Mouse (Mus musculus) megakaryocyte, adult 5-6 weeks (primary cell): ENCODE results near the gene Ccdc142. TPM values are rescaled to one million over a fixed set of nuclear protein-coding genes. Genes with fewer than 3 reads are reported as not detected.

Source experiments
- ATAC-seq: 2 replicates; pipeline ENCODE4 v1.8.0; 2016; ENCODE audit warnings: mild to moderate bottlenecking, inconsistent platforms; ENCODE audit not compliant: poor library complexity, severe bottlenecking
- total RNA-seq, 2 experiments: library from RNA; stranded (forward) in 1 of 2; stranded (reverse) in 1 of 2; fragments of 153-499, 151-499 nt in 1 of 2; fragments of 221-1000, 200-1000 nt in 1 of 2; gene quantifications; 2 replicates each; pipeline versions ENCODE4 v1.2.3 to v1.2.4; 2015 to 2017

Gene Ccdc142
- total RNA-seq, 2 experiments from 2014 or later = 0.22 to 2.2 TPM

GRCm38 (mm10) chr6:83136881-83137575 is 35.6 kb downstream of the Ccdc142 start:
- peak; percentile 26 for ATAC-seq

GRCm38 (mm10) chr6:83137576-83137950 is 36.2 kb downstream of the Ccdc142 start:
- peak; percentile 24; the same call in 1 of the 2 replicates for ATAC-seq

- no peak for ATAC-seq
Observed at GRCm38 (mm10) chr6:83138056-83138455, 36.7 kb downstream of the Ccdc142 start.

- no peak for ATAC-seq
Observed at GRCm38 (mm10) chr6:83140044-83140443, 38.6 kb downstream of the Ccdc142 start.

- no peak for ATAC-seq
Observed at GRCm38 (mm10) chr6:83141636-83142035, 40.2 kb downstream of the Ccdc142 start.

GRCm38 (mm10) chr6:83142211-83142731 is 40.9 kb downstream of the Ccdc142 start:
- peak; percentile 46; the same call in 1 of the 2 replicates for ATAC-seq

GRCm38 (mm10) chr6:83142886-83143285 is 41.5 kb downstream of the Ccdc142 start:
- ATAC-seq = no peak

GRCm38 (mm10) chr6:83145209-83145608 is 43.8 kb downstream of the Ccdc142 start:
- ATAC-seq = no peak

GRCm38 (mm10) chr6:83145805-83146204 is 44.4 kb downstream of the Ccdc142 start:
- ATAC-seq = no peak

- ATAC-seq = no peak
Observed at GRCm38 (mm10) chr6:83147280-83147679, 45.9 kb downstream of the Ccdc142 start.

- no peak for ATAC-seq
Observed at GRCm38 (mm10) chr6:83151721-83152120, 50.3 kb downstream of the Ccdc142 start.

GRCm38 (mm10) chr6:83153038-83153437 is 51.6 kb downstream of the Ccdc142 start:
- ATAC-seq = no peak

- no peak for ATAC-seq
Observed at GRCm38 (mm10) chr6:83153485-83153884, 52.1 kb downstream of the Ccdc142 start.

- ATAC-seq = no peak
Observed at GRCm38 (mm10) chr6:83155552-83156238, 54.3 kb downstream of the Ccdc142 start.

GRCm38 (mm10) chr6:83156259-83156684 is 54.9 kb downstream of the Ccdc142 start, which contains the start of the genes Wdr54 and 1700003E16Rik:
Wdr54 (minus strand) TSS chr6:83156397.
1700003E16Rik (plus strand) TSS chr6:83156404.
- ATAC-seq = peak; percentile 90

Other genes with a start within 250 kb of the Ccdc142 start
- gene Sema4f, start 161.8 kb upstream of the Ccdc142 start, total RNA-seq (2015) = 1.4 and 2.5 TPM in 2 replicates
- 0.29 and 1.6 TPM in 2 replicates for gene Sema4f, start 161.8 kb upstream of the Ccdc142 start, total RNA-seq (2017)
- gene M1ap, start 154.7 kb upstream of the Ccdc142 start, total RNA-seq (2015) = 0.98 and 1.1 TPM in 2 replicates
- 1.5 and 3.5 TPM in 2 replicates for gene M1ap, start 154.7 kb upstream of the Ccdc142 start, total RNA-seq (2017)
- 10.2 and 12.3 TPM in 2 replicates for gene Dok1, start 68.1 kb upstream of the Ccdc142 start, total RNA-seq (2015)
- gene Dok1, start 68.1 kb upstream of the Ccdc142 start, total RNA-seq (2017) = 23.5 and 26.8 TPM in 2 replicates
- 0.30 and 0.65 TPM in 2 replicates for gene Loxl3, start 67.4 kb upstream of the Ccdc142 start, total RNA-seq (2015)
- gene Loxl3, start 67.4 kb upstream of the Ccdc142 start, total RNA-seq (2017) = 0.44 and 1.4 TPM in 2 replicates
- gene Aup1, start 47.1 kb upstream of the Ccdc142 start, total RNA-seq (2015) = 156 and 191 TPM in 2 replicates
- gene Aup1, start 47.1 kb upstream of the Ccdc142 start, total RNA-seq (2017) = 143 and 168 TPM in 2 replicates
- gene Htra2, start 46.3 kb upstream of the Ccdc142 start, total RNA-seq (2015) = 53.9 and 55.6 TPM in 2 replicates
- gene Htra2, start 46.3 kb upstream of the Ccdc142 start, total RNA-seq (2017) = 34.1 and 41.4 TPM in 2 replicates
- 2.2 and 2.3 TPM in 2 replicates for gene Dqx1, start 43.8 kb upstream of the Ccdc142 start, total RNA-seq (2015)
- 0.62 and 1.2 TPM in 2 replicates for gene Dqx1, start 43.8 kb upstream of the Ccdc142 start, total RNA-seq (2017)
- not detected in 2 replicates for gene Tlx2, start 31.3 kb upstream of the Ccdc142 start, total RNA-seq (2015)
- gene Tlx2, start 31.3 kb upstream of the Ccdc142 start, total RNA-seq (2017) = not detected in 2 replicates
- 28.9 and 37.5 TPM in 2 replicates for gene Pcgf1, start 23.7 kb upstream of the Ccdc142 start, total RNA-seq (2015)
- gene Pcgf1, start 23.7 kb upstream of the Ccdc142 start, total RNA-seq (2017) = 10.5 and 16.6 TPM in 2 replicates
- gene Lbx2, start 15.2 kb upstream of the Ccdc142 start, total RNA-seq (2015) = not detected in 2 replicates
- not detected in 2 replicates for gene Lbx2, start 15.2 kb upstream of the Ccdc142 start, total RNA-seq (2017)
- 0.87 and 1.3 TPM in 2 replicates for gene Gm42688, start within 50 bp of the Ccdc142 start, total RNA-seq (2015)
- 2.9 and 3.0 TPM in 2 replicates for gene Gm42688, start within 50 bp of the Ccdc142 start, total RNA-seq (2017)
- gene Mrpl53, start 7.4 kb downstream of the Ccdc142 start, total RNA-seq (2015) = 44.5 and 45.8 TPM in 2 replicates
- 20.8 and 27.7 TPM in 2 replicates for gene Mrpl53, start 7.4 kb downstream of the Ccdc142 start, total RNA-seq (2017)
- 17.5 and 21.6 TPM in 2 replicates for gene Mogs, start 13.9 kb downstream of the Ccdc142 start, total RNA-seq (2015)
- 33.4 and 38.7 TPM in 2 replicates for gene Mogs, start 13.9 kb downstream of the Ccdc142 start, total RNA-seq (2017)
- gene Wbp1, start 20.0 kb downstream of the Ccdc142 start, total RNA-seq (2015) = 33.5 and 34.8 TPM in 2 replicates
- gene Wbp1, start 20.0 kb downstream of the Ccdc142 start, total RNA-seq (2017) = 74.0 and 89.9 TPM in 2 replicates
- gene Ino80b, start 23.8 kb downstream of the Ccdc142 start, total RNA-seq (2015) = 18.8 and 19.6 TPM in 2 replicates
- gene Ino80b, start 23.8 kb downstream of the Ccdc142 start, total RNA-seq (2017) = 26.0 and 36.2 TPM in 2 replicates
- gene Rtkn, start 33.9 kb downstream of the Ccdc142 start, total RNA-seq (2015) = 0.52 and 0.67 TPM in 2 replicates
- gene Rtkn, start 33.9 kb downstream of the Ccdc142 start, total RNA-seq (2017) = 0.29 and 1.2 TPM in 2 replicates
- gene Wdr54, start 54.8 kb downstream of the Ccdc142 start, total RNA-seq (2015) = not detected in 2 replicates
- gene Wdr54, start 54.8 kb downstream of the Ccdc142 start, total RNA-seq (2017) = 0.88 TPM in 1 of 2 replicates, not detected in the other
- gene 1700003E16Rik, start 54.8 kb downstream of the Ccdc142 start, total RNA-seq (2015) = not detected in 2 replicates
- gene 1700003E16Rik, start 54.8 kb downstream of the Ccdc142 start, total RNA-seq (2017) = not detected in 2 replicates
- 30.6 and 38.8 TPM in 2 replicates for gene Dctn1, start 64.3 kb downstream of the Ccdc142 start, total RNA-seq (2015)
- 41.0 and 61.7 TPM in 2 replicates for gene Dctn1, start 64.3 kb downstream of the Ccdc142 start, total RNA-seq (2017)
- gene Slc4a5, start 118.2 kb downstream of the Ccdc142 start, total RNA-seq (2015) = 0.02 TPM in 1 of 2 replicates, not detected in the other
- gene Slc4a5, start 118.2 kb downstream of the Ccdc142 start, total RNA-seq (2017) = not detected in 2 replicates
- 33.8 and 35.7 TPM in 2 replicates for gene Mthfd2, start 224.3 kb downstream of the Ccdc142 start, total RNA-seq (2015)
- 37.8 and 39.7 TPM in 2 replicates for gene Mthfd2, start 224.3 kb downstream of the Ccdc142 start, total RNA-seq (2017)
- gene Mob1a, start 224.4 kb downstream of the Ccdc142 start, total RNA-seq (2015) = 163 and 172 TPM in 2 replicates
- gene Mob1a, start 224.4 kb downstream of the Ccdc142 start, total RNA-seq (2017) = 250 and 263 TPM in 2 replicates
- 33.8 and 35.8 TPM in 2 replicates for gene Bola3, start 247.5 kb downstream of the Ccdc142 start, total RNA-seq (2015)
- gene Bola3, start 247.5 kb downstream of the Ccdc142 start, total RNA-seq (2017) = 22.6 and 23.5 TPM in 2 replicates